21 mouse cellular contexts compared by ENCODE assay signal in genomic region chr7:110181446-110181845, GRCm38 (mm10). TPM values are rescaled to one million over a fixed set of nuclear protein-coding genes. Genes with fewer than 3 reads are reported as not detected.
DNase-seq lines count a peak whose midpoint lies in the region; TF ChIP-seq lines count a peak whose summit lies in the region.
"Had no signal": no experiment of that assay in that cellular context is flagged by ENCODE, and none has a peak within 500 bp of the region (broad histone marks: within the 10 kb centered on the region; RNA-seq: fewer than 3 reads in every experiment).

No protein-coding gene starts in this region.

- H3K9ac ChIP-seq in ES-Bruce4 (ENCODE audit: low read depth, poor library complexity, severe bottlenecking), result no peak overlapping the region
- H3K9ac ChIP-seq in ES-E14 (ENCODE audit: insufficient read depth, low read depth, low read length, poor library complexity, severe bottlenecking), result peak overlapping the region; percentile 71; the same call in 1 of the 2 replicates
- H3K9ac ChIP-seq: embryonic facial prominence, embryonic 13.5 days; embryonic facial prominence, embryonic 15.5 days; forebrain, embryonic 12.5 days had no signal

- DNase-seq in ES-E14 (ENCODE audit: low read depth, low spot score) (no peak), ZHBTc4 (ENCODE audit: low read depth, low spot score) (peak; percentile 81)
- DNase-seq in heart, adult 11 months, result no peak
- no peak for DNase-seq in adrenal gland, postnatal 25 days
- DNase-seq in c-Kit-positive CD71-positive TER-119-positive erythroid progenitor cells, embryonic 14.5 days (ENCODE audit: low spot score), result no peak
- DNase-seq: adrenal gland, adult 2 months; adrenal gland, postnatal 10 days; adrenal gland, postnatal 36 days; cerebellum, adult 11 months; cerebellum, adult 18-20 months; cerebellum, adult 8-10 months; cerebellum, postnatal 10 days; cerebellum, postnatal 36 days; embryo, embryonic 11 days had no signal

- H3K27me3 ChIP-seq in E14TG2a.4 (ENCODE audit: insufficient read depth, low read length) (no peaks in the 10 kb centered on the region), ES-Bruce4 (ENCODE audit: control insufficient read depth, insufficient read depth, low read length, poor library complexity, severe bottlenecking) (no peaks in the 10 kb centered on the region)
- H3K27me3 ChIP-seq: embryonic facial prominence, embryonic 13.5 days; embryonic facial prominence, embryonic 15.5 days; forebrain, embryonic 12.5 days had no signal

- TF ChIP-seq POLR2A in ES-Bruce4 (IDR thresholded peaks at IDR 0.05; ENCODE audit: insufficient read depth, low read length), result no peak

- TF ChIP-seq CTCF in E14TG2a.4 (conservative IDR thresholded peaks at IDR 0.05; ENCODE audit: low read length) (no peak), ES-Bruce4 (IDR thresholded peaks at IDR 0.05; ENCODE audit: low read depth, low read length) (no peak)

- no peak for TF ChIP-seq EP300 in ES-Bruce4 (IDR thresholded peaks at IDR 0.05; ENCODE audit: insufficient read depth, low read depth, low read length)

- in situ Hi-C loops in ES-E14 (cut with MboI; ENCODE audit: low sequenced_read_pairs in 2 of 2, unreplicated experiment in 2 of 2), result no loop called here

- H3K9me3 ChIP-seq in E14TG2a.4 (ENCODE audit: low read length), result no peaks in the 10 kb centered on the region
- no peaks in the 10 kb centered on the region for H3K9me3 ChIP-seq in ES-Bruce4 (replicated peaks; ENCODE audit: control insufficient read depth, insufficient read depth, low read length, poor library complexity, severe bottlenecking)
- H3K9me3 ChIP-seq in ES-E14 (ENCODE audit: control insufficient read depth, insufficient read depth, low read depth, low read length), result no peaks in the 10 kb centered on the region
- H3K9me3 ChIP-seq: embryonic facial prominence, embryonic 13.5 days; embryonic facial prominence, embryonic 15.5 days; forebrain, embryonic 10.5 days; forebrain, embryonic 12.5 days had no signal

- peak overlapping the region; percentile 68 for H3K4me3 ChIP-seq in E14TG2a.4 (replicated peaks; ENCODE audit: low read length)
- peak overlapping the region; percentile 31 for H3K4me3 ChIP-seq in ES-Bruce4 (ENCODE audit: low read depth, low read length)
- H3K4me3 ChIP-seq in ES-E14 (ENCODE audit: insufficient read depth in 1 of 2, low read depth in 1 of 2, low read length in 2 of 2, poor library complexity in 1 of 2, severe bottlenecking in 1 of 2), result peak overlapping the region; percentile 23 to 58
- H3K4me3 ChIP-seq: embryonic facial prominence, embryonic 13.5 days; embryonic facial prominence, embryonic 15.5 days; erythroblast, embryonic 14.5 days; forebrain, embryonic 10.5 days; forebrain, embryonic 12.5 days had no signal

- H3K27ac ChIP-seq in ES-Bruce4 (ENCODE audit: insufficient read depth, low read length), result peak overlapping the region; percentile 40
- H3K27ac ChIP-seq in ES-E14 (ENCODE audit: insufficient read depth, low read depth, low read length, poor library complexity, severe bottlenecking), result peak overlapping the region; percentile 64
- H3K27ac ChIP-seq: embryonic facial prominence, embryonic 13.5 days; embryonic facial prominence, embryonic 15.5 days; forebrain, embryonic 10.5 days; forebrain, embryonic 12.5 days had no signal

- H3K36me3 ChIP-seq in E14TG2a.4 (ENCODE audit: insufficient read depth, low read length), result peaks cover 4% of the 10 kb centered on the region; the same call in 1 of the 2 replicates
- no peaks in the 10 kb centered on the region for H3K36me3 ChIP-seq in ES-Bruce4 (ENCODE audit: control insufficient read depth, insufficient read depth, low read length, poor library complexity, severe bottlenecking)
- H3K36me3 ChIP-seq in ES-E14 (ENCODE audit: control insufficient read depth, insufficient read depth, low read length, poor library complexity, severe bottlenecking), result no peaks in the 10 kb centered on the region
- H3K36me3 ChIP-seq: embryonic facial prominence, embryonic 13.5 days; embryonic facial prominence, embryonic 15.5 days; forebrain, embryonic 10.5 days; forebrain, embryonic 12.5 days had no signal

- H3K4me1 ChIP-seq in E14TG2a.4 (replicated peaks; ENCODE audit: low read depth, low read length) (peaks cover 50% of the 10 kb centered on the region), ES-Bruce4 (ENCODE audit: control insufficient read depth, insufficient read depth, low read length) (peaks cover 2% of the 10 kb centered on the region), ES-E14 (ENCODE audit: control insufficient read depth in 2 of 2, insufficient read depth in 2 of 2, low read length in 2 of 2, poor library complexity in 1 of 2) (peaks cover 0 to 16% of the 10 kb centered on the region in 2 experiments; a peak in 2 of 4 replicates)
- H3K4me1 ChIP-seq: embryonic facial prominence, embryonic 13.5 days; embryonic facial prominence, embryonic 15.5 days; forebrain, embryonic 10.5 days; forebrain, embryonic 12.5 days had no signal

TF ChIP-seq in ES-E14, 5 proteins besides CTCF, POLR2A, EP300 and RAD21:
- TF ChIP-seq MAFK (IDR thresholded peaks at IDR 0.05; ENCODE audit: insufficient read depth, low read depth, low read length), result no peak

RNA-seq across cellular contexts. Expression of gene Swap70, which starts 40.1 kb away (rescaled TPM):
- 40.1 and 41.7 TPM in 2 replicates for polyA plus RNA-seq in ES-Bruce4 (2011; ENCODE audit: insufficient read depth, insufficient read length, low read depth, missing spikeins)
- total RNA-seq in ES-E14 (2012; rRNA removed), result 26.3 and 28.7 TPM in 2 replicates
- 16.2 and 26.7 TPM in 2 replicates for total RNA-seq in adrenal gland, postnatal 25 days (2021)

RNA-seq across cellular contexts. Expression of gene Wee1, which starts 59.6 kb away (rescaled TPM):
- 58.7 and 60.1 TPM in 2 replicates for polyA plus RNA-seq in ES-Bruce4 (2011; ENCODE audit: insufficient read depth, insufficient read length, low read depth, missing spikeins)
- 16.5 and 16.7 TPM in 2 replicates for total RNA-seq in ES-E14 (2012; rRNA removed)
- total RNA-seq in adrenal gland, postnatal 25 days (2021), result 14.5 and 17.0 TPM in 2 replicates
